Mouse (Mus musculus): ENCODE results near the gene Efhb.

Gene Efhb

GRCm38 (mm10) chr17:53462603-53463495 lies at the start of gene Efhb:
Gene Efhb, minus strand, starts transcription at chr17:53463321.
- in situ Hi-C loops (cut with MboI; ENCODE audit: unreplicated experiment in 2 of 2): no loop called here

GRCm38 (mm10) chr17:53512311-53512951 lies 49.3 kb upstream of the Efhb start:
- in situ Hi-C loops (cut with MboI; ENCODE audit: unreplicated experiment in 2 of 2): loop anchor here in 1 of 2 experiments (5.0 to 25.0 kb wide), 3 partner anchors 180 to 950 kb away; no protein-coding TSS in a partner anchor

GRCm38 (mm10) chr17:53502966-53503365 lies 39.8 kb upstream of the Efhb start:
- in situ Hi-C loops (cut with MboI; ENCODE audit: unreplicated experiment in 2 of 2): loop anchor here in 1 of 2 experiments (25.0 kb wide), 1 partner anchor 941 kb away; no protein-coding TSS in a partner anchor

- in situ Hi-C loops (cut with MboI; ENCODE audit: unreplicated experiment in 2 of 2): loop anchor here (5.0 kb wide), 1 partner anchor 87 kb away; no protein-coding TSS in a partner anchor
Observed at GRCm38 (mm10) chr17:53489007-53489378, 25.9 kb upstream of the Efhb start.

- in situ Hi-C loops (cut with MboI; ENCODE audit: unreplicated experiment in 2 of 2): loop anchor here (5.0 kb wide), 1 partner anchor 86 kb away; no protein-coding TSS in a partner anchor
Observed at GRCm38 (mm10) chr17:53488291-53489006, 25.3 kb upstream of the Efhb start.

GRCm38 (mm10) chr17:53480433-53480832 lies 17.3 kb upstream of the Efhb start:
- in situ Hi-C loops (cut with MboI; ENCODE audit: unreplicated experiment in 2 of 2): no loop called here

GRCm38 (mm10) chr17:53479604-53480041 lies 16.5 kb upstream of the Efhb start:
- in situ Hi-C loops (cut with MboI; ENCODE audit: unreplicated experiment in 2 of 2): no loop called here

- in situ Hi-C loops (cut with MboI; ENCODE audit: unreplicated experiment in 2 of 2): no loop called here
Observed at GRCm38 (mm10) chr17:53478858-53479603, 15.9 kb upstream of the Efhb start, which contains the start of gene Rab5a. Gene Rab5a, plus strand, starts transcription at chr17:53479234.

- in situ Hi-C loops (cut with MboI; ENCODE audit: unreplicated experiment in 2 of 2): no loop called here
Observed at GRCm38 (mm10) chr17:53478066-53478857, 15.1 kb upstream of the Efhb start.

GRCm38 (mm10) chr17:53468697-53469096 lies 5.6 kb upstream of the Efhb start:
- in situ Hi-C loops (cut with MboI; ENCODE audit: unreplicated experiment in 2 of 2): no loop called here

GRCm38 (mm10) chr17:53465569-53465968 lies 2.4 kb upstream of the Efhb start:
- in situ Hi-C loops (cut with MboI; ENCODE audit: unreplicated experiment in 2 of 2): no loop called here

- in situ Hi-C loops (cut with MboI; ENCODE audit: unreplicated experiment in 2 of 2): no loop called here
Observed at GRCm38 (mm10) chr17:53463496-53463840, 347 bp upstream of the Efhb start.

- in situ Hi-C loops (cut with MboI; ENCODE audit: unreplicated experiment in 2 of 2): no loop called here
Observed at GRCm38 (mm10) chr17:53456742-53457141, 6.4 kb downstream of the Efhb start.

- in situ Hi-C loops (cut with MboI; ENCODE audit: unreplicated experiment in 2 of 2): no loop called here
Observed at GRCm38 (mm10) chr17:53456152-53456551, 7.0 kb downstream of the Efhb start.

- in situ Hi-C loops (cut with MboI; ENCODE audit: unreplicated experiment in 2 of 2): loop anchor here (5.0 kb wide), 1 partner anchor 85 kb away; no protein-coding TSS in a partner anchor
Observed at GRCm38 (mm10) chr17:53402689-53403306, 60.3 kb downstream of the Efhb start.

- in situ Hi-C loops (cut with MboI; ENCODE audit: unreplicated experiment in 2 of 2): no loop called here
Observed at GRCm38 (mm10) chr17:53393201-53393600, 69.9 kb downstream of the Efhb start.

GRCm38 (mm10) chr17:53389507-53389906 lies 73.6 kb downstream of the Efhb start:
- in situ Hi-C loops (cut with MboI; ENCODE audit: unreplicated experiment in 2 of 2): loop anchor here (5.0 kb wide), 2 partner anchors 822 to 827 kb away; no protein-coding TSS in a partner anchor

- in situ Hi-C loops (cut with MboI; ENCODE audit: unreplicated experiment in 2 of 2): loop anchor here (5.0 kb wide), 2 partner anchors 821 to 826 kb away; no protein-coding TSS in a partner anchor
Observed at GRCm38 (mm10) chr17:53387581-53388473, 75.3 kb downstream of the Efhb start.
